In the genomic region with DNA sequence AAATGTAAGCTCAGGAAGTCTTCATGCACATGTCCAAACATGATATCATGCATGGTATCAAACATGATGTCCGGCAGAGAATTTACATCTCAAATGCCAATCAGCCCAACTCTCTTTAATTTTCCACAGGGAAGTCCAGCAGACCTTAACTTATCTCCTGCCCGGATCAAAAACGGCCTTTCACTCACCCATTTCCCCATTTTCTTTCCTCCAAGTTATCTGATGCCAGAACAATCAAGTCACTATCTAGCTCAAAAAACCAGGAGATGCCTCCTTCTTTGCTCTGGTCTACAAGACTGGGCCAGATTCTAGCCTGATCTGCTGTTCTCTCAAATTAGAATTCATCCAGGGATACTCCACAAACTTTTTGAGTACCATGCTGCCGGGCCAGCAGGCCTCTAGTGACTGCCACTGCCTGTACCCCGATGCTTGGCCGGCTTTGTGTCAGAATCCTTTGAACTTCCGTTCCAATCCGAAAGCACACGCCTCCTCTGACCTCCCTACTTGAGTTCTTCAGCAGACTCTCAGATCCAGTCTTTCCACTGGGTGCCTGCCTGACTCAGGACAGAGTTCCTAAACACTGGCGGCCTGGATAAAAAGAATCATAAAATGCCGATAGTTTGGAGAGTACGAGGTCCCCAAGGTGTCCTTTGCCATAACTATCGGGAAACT, we compare ENCODE assay signal across 8 mouse cellular contexts. TPM values are rescaled to one million over a fixed set of nuclear protein-coding genes. Genes with fewer than 3 reads are reported as not detected.
DNase-seq lines count a peak whose midpoint lies in the region; ATAC-seq and TF ChIP-seq lines count a peak whose summit lies in the region.

No protein-coding gene starts in this region.

- no peaks in the 10 kb centered on the region for H3K27me3 ChIP-seq in cerebellum, adult 2 months (ENCODE audit: control insufficient read depth, insufficient read depth, low read length)
- H3K27me3 ChIP-seq in forebrain, embryonic 11.5 days (ENCODE audit: control insufficient read depth, insufficient read depth, low read length) = no peaks in the 10 kb centered on the region
- no peaks in the 10 kb centered on the region for H3K27me3 ChIP-seq in limb, embryonic 13.5 days
- H3K27me3 ChIP-seq in midbrain, embryonic 14.5 days (ENCODE audit: control insufficient read depth, insufficient read depth, low read length) = no peaks in the 10 kb centered on the region

- peak overlapping the region; percentile 98 for H3K4me3 ChIP-seq in cerebellum, adult 2 months (replicated peaks; ENCODE audit: insufficient read depth, low read depth, low read length)
- H3K4me3 ChIP-seq in forebrain, embryonic 11.5 days (ENCODE audit: low read depth, low read length) = peak overlapping the region; percentile 89
- H3K4me3 ChIP-seq in limb, embryonic 13.5 days = peak overlapping the region; percentile 90
- peak overlapping the region; percentile 85 for H3K4me3 ChIP-seq in midbrain, embryonic 14.5 days (replicated peaks; ENCODE audit: low read depth, low read length)

- 14% methylated on average over 13 of the region's 13 CpGs for WGBS in cerebellum, adult 2 months
- 11% methylated on average over 13 of the region's 13 CpGs for WGBS in forebrain, embryonic 11.5 days
- 9% methylated on average over 13 of the region's 13 CpGs for WGBS in limb, embryonic 13.5 days
- 8% methylated on average over 13 of the region's 13 CpGs for WGBS in midbrain, embryonic 14.5 days

- H3K36me3 ChIP-seq in forebrain, embryonic 11.5 days (ENCODE audit: control insufficient read depth, insufficient read depth, low read length) = no peaks in the 10 kb centered on the region
- H3K36me3 ChIP-seq in limb, embryonic 13.5 days = no peaks in the 10 kb centered on the region
- H3K36me3 ChIP-seq in midbrain, embryonic 14.5 days (ENCODE audit: control insufficient read depth, insufficient read depth, low read length) = no peaks in the 10 kb centered on the region

- peaks cover 23% of the 10 kb centered on the region for H3K4me1 ChIP-seq in cerebellum, adult 2 months (ENCODE audit: control insufficient read depth, insufficient read depth, low read length)
- H3K4me1 ChIP-seq in forebrain, embryonic 11.5 days (replicated peaks; ENCODE audit: control insufficient read depth, insufficient read depth, low read length) = peaks cover 24% of the 10 kb centered on the region
- H3K4me1 ChIP-seq in limb, embryonic 13.5 days = peaks cover 49% of the 10 kb centered on the region
- H3K4me1 ChIP-seq in midbrain, embryonic 14.5 days (ENCODE audit: control insufficient read depth, insufficient read depth, low read length) = peaks cover 40% of the 10 kb centered on the region

- TF ChIP-seq POLR2A in cerebellum, adult 2 months (IDR thresholded peaks at IDR 0.05; ENCODE audit: borderline replicate concordance, insufficient read depth, low read length) = no peak

- H3K9ac ChIP-seq in forebrain, embryonic 11.5 days (ENCODE audit: low read length) = peak overlapping the region; percentile 61
- H3K9ac ChIP-seq in limb, embryonic 13.5 days = peak overlapping the region; percentile 67
- H3K9ac ChIP-seq in midbrain, embryonic 14.5 days (replicated peaks; ENCODE audit: low read length) = peak overlapping the region; percentile 91

- peak overlapping the region; percentile 70 for H3K27ac ChIP-seq in cerebellum, adult 2 months (ENCODE audit: insufficient read depth, low read length)
- peak overlapping the region; percentile 83 for H3K27ac ChIP-seq in forebrain, embryonic 11.5 days (ENCODE audit: low read depth, low read length)
- H3K27ac ChIP-seq in limb, embryonic 13.5 days = peak overlapping the region; percentile 94
- H3K27ac ChIP-seq in midbrain, embryonic 14.5 days (replicated peaks; ENCODE audit: low read depth, low read length) = peak overlapping the region; percentile 85

- H3K4me2 ChIP-seq in forebrain, embryonic 11.5 days (ENCODE audit: low read depth, low read length, severe bottlenecking) = peak overlapping the region; percentile 91
- H3K4me2 ChIP-seq in limb, embryonic 13.5 days (replicated peaks) = peak overlapping the region; percentile 94
- peak overlapping the region; percentile 86 for H3K4me2 ChIP-seq in midbrain, embryonic 14.5 days (ENCODE audit: low read length)

- H3K9me3 ChIP-seq in forebrain, embryonic 11.5 days (ENCODE audit: control insufficient read depth, low read length) = no peaks in the 10 kb centered on the region
- no peaks in the 10 kb centered on the region for H3K9me3 ChIP-seq in limb, embryonic 13.5 days
- H3K9me3 ChIP-seq in midbrain, embryonic 14.5 days (ENCODE audit: control insufficient read depth, low read length) = no peaks in the 10 kb centered on the region

- DNase-seq in cerebellum, adult 2 months = peak in 1 of 2 experiments; percentile 44
- no peak for DNase-seq in cerebellum, adult 8-10 months
- DNase-seq in NIH3T3 (ENCODE audit: low read depth) = peak; percentile 53
- peak; percentile 74 for DNase-seq in forebrain, embryonic 11.5 days (ENCODE audit: low spot score)
- peak; percentile 56 for DNase-seq in heart, postnatal 4 days
- peak; percentile 69 for DNase-seq in midbrain, embryonic 14.5 days
- no peak for DNase-seq in frontal cortex, postnatal 14 days (ENCODE audit: low spot score in 2 of 2)

- TF ChIP-seq CTCF in cerebellum, adult 2 months (IDR thresholded peaks at IDR 0.05; ENCODE audit: borderline replicate concordance, insufficient read depth, low read depth, low read length) = no peak

- peak; percentile 20; the same call in 1 of the 2 replicates for ATAC-seq in forebrain, embryonic 11.5 days (replicated peaks; ENCODE audit: low FRiP score)
- no peak for ATAC-seq in limb, embryonic 13.5 days (ENCODE audit: low FRiP score, low read depth)
- ATAC-seq in midbrain, embryonic 14.5 days (ENCODE audit: low FRiP score, low TSS enrichment) = no peak

RNA-seq across cellular contexts. Expression of a gene that starts 0.9 kb away (rescaled TPM):
- 38.1 and 40.2 TPM in 2 replicates for polyA plus RNA-seq in cerebellum, adult 2 months (2012; rRNA removed)
- polyA plus RNA-seq in forebrain, embryonic 11.5 days (2014; fragmentation: Nextera tagmentation; extraction: Ambion mirVana) = 10.4 and 10.6 TPM in 2 replicates
- 10 to 100 TPM in 1 of 2 experiments, 1 to 10 TPM in 1; 9.9 to 11.0 TPM for total RNA-seq in heart, postnatal 4 days (2021)
- polyA plus RNA-seq in limb, embryonic 13.5 days (2015; fragmentation: Nextera tagmentation; extraction: Ambion mirVana) = 10.4 and 10.9 TPM in 2 replicates
- 6.9 and 7.8 TPM in 2 replicates for polyA plus RNA-seq in midbrain, embryonic 14.5 days (2014; fragmentation: Nextera tagmentation; extraction: Ambion mirVana)

RNA-seq across cellular contexts. Expression of a gene that starts 36.5 kb away (rescaled TPM):
- 131 and 137 TPM in 2 replicates for polyA plus RNA-seq in cerebellum, adult 2 months (2012; rRNA removed)
- 98.9 and 102 TPM in 2 replicates for polyA plus RNA-seq in forebrain, embryonic 11.5 days (2014; fragmentation: Nextera tagmentation; extraction: Ambion mirVana)
- total RNA-seq in heart, postnatal 4 days (2021) = 10 to 100 TPM; 32.5 to 34.4 TPM
- 111 and 118 TPM in 2 replicates for polyA plus RNA-seq in limb, embryonic 13.5 days (2015; fragmentation: Nextera tagmentation; extraction: Ambion mirVana)
- polyA plus RNA-seq in midbrain, embryonic 14.5 days (2014; fragmentation: Nextera tagmentation; extraction: Ambion mirVana) = 138 and 165 TPM in 2 replicates

RNA-seq across cellular contexts. Expression of a gene that starts 40.4 kb away (rescaled TPM):
- 25.2 and 28.4 TPM in 2 replicates for polyA plus RNA-seq in cerebellum, adult 2 months (2012; rRNA removed)
- 1.8 and 2.3 TPM in 2 replicates for polyA plus RNA-seq in forebrain, embryonic 11.5 days (2014; fragmentation: Nextera tagmentation; extraction: Ambion mirVana)
- under 1 TPM in 1 of 2 experiments, not detected in 1; 0.26 TPM for total RNA-seq in heart, postnatal 4 days (2021)
- polyA plus RNA-seq in limb, embryonic 13.5 days (2015; fragmentation: Nextera tagmentation; extraction: Ambion mirVana) = 1.8 and 2.5 TPM in 2 replicates
- 7.1 and 11.5 TPM in 2 replicates for polyA plus RNA-seq in midbrain, embryonic 14.5 days (2014; fragmentation: Nextera tagmentation; extraction: Ambion mirVana)

RNA-seq across cellular contexts. Expression of a gene that starts 41.3 kb away (rescaled TPM):
- 0.59 and 0.60 TPM in 2 replicates for polyA plus RNA-seq in cerebellum, adult 2 months (2012; rRNA removed)
- 0.35 TPM in 1 of 2 replicates, not detected in the other for polyA plus RNA-seq in forebrain, embryonic 11.5 days (2014; fragmentation: Nextera tagmentation; extraction: Ambion mirVana)
- not detected for total RNA-seq in heart, postnatal 4 days (2021)
- 0.19 and 0.23 TPM in 2 replicates for polyA plus RNA-seq in limb, embryonic 13.5 days (2015; fragmentation: Nextera tagmentation; extraction: Ambion mirVana)
- 0.29 and 1.3 TPM in 2 replicates for polyA plus RNA-seq in midbrain, embryonic 14.5 days (2014; fragmentation: Nextera tagmentation; extraction: Ambion mirVana)

RNA-seq across cellular contexts. Expression of a gene that starts 52.7 kb away (rescaled TPM):
- polyA plus RNA-seq in cerebellum, adult 2 months (2012; rRNA removed) = 91.4 and 101 TPM in 2 replicates
- 15.4 and 16.7 TPM in 2 replicates for polyA plus RNA-seq in forebrain, embryonic 11.5 days (2014; fragmentation: Nextera tagmentation; extraction: Ambion mirVana)
- total RNA-seq in heart, postnatal 4 days (2021) = 10 to 100 TPM; 31.6 to 38.6 TPM
- 37.2 and 39.5 TPM in 2 replicates for polyA plus RNA-seq in limb, embryonic 13.5 days (2015; fragmentation: Nextera tagmentation; extraction: Ambion mirVana)
- polyA plus RNA-seq in midbrain, embryonic 14.5 days (2014; fragmentation: Nextera tagmentation; extraction: Ambion mirVana) = 20.1 and 24.8 TPM in 2 replicates

Comparison
In these comparisons a context has a peak if more than half of its experiments do, and no peak if none do; other contexts are left out.
1. DNase-seq: peak in NIH3T3 (single experiment), forebrain, embryonic 11.5 days (single experiment), heart, postnatal 4 days (single experiment) and midbrain, embryonic 14.5 days (single experiment); none in cerebellum, adult 8-10 months (single experiment) and frontal cortex, postnatal 14 days (0 of 2).
2. Peak in every context shown above with its lines, with median percentiles within 50 percentile points of each other: H3K27ac ChIP-seq, H3K4me3 ChIP-seq, H3K4me2 ChIP-seq and H3K9ac ChIP-seq.